Mouse (Mus musculus): Measurements from ENCODE around the gene Evc.

Evc gene

DNA sequence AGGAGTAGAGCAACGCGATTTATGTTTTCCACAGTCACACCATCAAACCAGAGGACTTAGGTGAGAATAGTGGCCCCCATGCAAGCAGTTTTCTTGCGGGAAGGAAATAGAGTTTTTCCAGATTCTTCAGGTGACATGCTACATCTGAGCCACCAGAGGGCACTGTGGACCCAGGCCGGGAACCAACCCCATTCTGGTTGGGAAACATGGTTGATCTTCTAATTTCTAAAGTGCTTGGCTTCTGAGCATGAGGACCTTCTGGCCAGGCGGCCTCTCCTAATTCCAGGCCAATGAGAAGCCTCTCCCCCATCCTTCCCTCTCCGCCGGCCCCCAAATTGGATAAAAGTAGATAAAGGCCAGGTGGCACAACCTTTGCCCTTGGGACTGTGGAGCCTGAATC, 38.3 kb downstream of the Evc start:
- DNase-seq (ENCODE audit: low spot score), result no peak

DNA sequence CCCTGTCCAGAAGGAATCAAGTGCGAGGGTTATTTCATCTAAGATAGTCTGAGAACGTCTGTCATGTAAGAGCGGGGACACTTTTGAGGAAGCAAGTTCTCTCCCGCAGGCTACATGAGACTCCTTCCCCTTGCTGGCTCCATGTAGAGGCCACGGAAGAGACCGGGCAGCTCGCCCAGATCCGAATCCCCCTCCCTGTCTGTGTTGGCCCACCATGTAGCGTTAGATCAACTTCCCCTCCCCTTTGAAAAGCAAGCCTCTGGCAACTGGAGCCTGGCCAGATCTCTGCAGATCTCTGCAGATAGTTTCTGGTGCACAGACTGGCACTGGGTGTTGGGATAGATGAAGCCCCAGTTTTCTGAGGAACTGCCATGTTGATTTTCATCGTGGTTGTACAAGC, 40.0 kb downstream of the Evc start:
- no peak for DNase-seq (ENCODE audit: low spot score)

DNA sequence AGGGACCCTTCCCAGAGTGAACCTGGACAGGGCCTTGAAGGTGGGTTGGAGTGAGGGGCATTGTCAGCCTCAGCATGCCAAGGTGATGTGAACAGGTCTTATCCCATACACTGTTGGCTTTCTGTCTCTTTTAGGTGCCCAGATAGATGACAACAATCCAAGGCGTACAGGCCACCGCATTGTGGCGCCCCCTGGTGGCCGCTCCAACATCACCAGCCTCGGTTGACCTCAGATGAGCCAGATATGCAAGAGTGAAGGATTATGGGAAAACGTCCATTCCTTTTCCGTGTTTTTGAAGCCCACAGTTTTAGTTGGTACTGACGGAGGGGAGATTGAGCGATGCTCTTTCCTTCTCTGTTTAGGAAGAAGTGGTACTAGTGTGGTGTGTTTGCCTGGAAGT, 45.7 kb downstream of the Evc start:
- peak; percentile 11 for DNase-seq (ENCODE audit: low spot score)

DNA sequence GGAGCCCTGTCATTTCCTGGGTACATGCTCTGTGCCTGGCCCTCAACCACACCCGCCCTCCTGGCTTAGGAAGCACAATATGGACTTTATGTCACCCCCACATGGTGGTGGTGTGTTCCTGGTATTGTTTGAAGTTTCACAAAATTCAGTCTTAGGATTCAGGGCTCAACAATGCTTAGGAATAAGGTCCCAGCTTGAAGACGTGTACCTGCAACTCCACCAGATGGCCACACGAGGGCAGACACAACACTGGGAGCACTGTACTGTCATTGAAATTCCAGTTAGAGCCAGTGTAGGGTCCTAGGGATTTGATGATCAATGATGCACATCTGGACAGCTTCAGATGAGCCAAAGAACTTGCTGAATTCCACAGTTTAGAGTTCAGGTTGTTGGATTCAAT, 47.5 kb downstream of the Evc start:
- DNase-seq (ENCODE audit: low spot score), result no peak

DNA sequence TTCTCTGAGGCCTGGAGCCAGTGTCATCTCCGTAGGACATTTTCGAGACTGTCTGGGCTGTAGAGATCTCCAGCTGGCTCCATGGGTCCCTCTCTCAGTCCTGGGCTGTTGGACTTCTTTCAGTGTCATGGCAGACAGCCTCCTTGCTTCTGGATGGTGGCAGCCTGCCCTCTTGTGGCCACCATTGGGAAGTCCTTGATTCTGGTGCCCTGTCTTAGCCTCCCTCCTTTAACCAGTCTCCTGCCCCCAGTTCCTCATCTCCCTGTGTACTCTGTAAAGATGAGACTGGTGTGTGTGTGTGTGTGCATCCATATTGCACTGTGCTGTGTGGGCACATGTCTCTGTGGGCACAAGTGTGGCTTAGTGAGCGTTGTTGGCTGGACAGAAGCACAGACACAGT, 48.3 kb downstream of the Evc start:
- DNase-seq (ENCODE audit: low spot score), result peak; percentile 17

DNA sequence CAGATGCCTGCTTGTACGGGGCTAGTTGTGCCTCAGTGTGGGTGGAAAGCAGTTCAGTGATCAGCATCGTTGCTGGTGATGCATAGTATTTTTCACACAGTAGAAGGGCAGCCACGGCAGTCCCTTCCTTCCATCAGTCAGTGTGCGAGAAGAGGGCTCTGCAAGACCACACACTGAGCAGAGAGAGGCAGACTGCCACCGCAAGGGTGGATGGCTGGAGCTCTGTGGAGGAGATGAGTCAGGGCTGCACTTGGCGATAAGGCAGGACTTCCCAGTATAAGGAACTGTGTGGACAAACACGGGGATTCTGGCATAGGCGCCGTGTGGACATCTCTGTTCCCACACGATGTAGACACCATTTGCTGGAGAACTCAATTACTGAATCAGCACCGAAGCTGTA, 55.7 kb downstream of the Evc start:
- no peak for DNase-seq (ENCODE audit: low spot score)

DNA sequence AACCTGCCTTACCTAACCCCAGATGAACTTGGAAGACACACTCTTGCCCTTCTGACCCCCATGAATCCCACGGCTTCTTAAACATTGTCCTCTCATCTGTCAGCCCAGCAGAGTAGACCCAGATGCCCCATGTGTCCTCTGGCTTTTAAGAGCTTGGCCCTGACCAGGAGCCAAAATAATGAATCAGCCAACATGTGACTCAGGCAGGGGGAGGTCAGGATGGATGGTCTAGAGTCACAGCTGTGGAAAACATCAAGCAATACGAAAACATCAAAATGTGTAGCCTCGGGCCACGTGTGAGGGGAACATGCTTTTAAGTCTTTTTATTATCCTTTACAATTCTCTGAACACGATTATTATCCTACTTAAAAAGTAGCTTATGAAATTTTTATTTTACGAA, 72.9 kb downstream of the Evc start:
- no peak for DNase-seq (ENCODE audit: low spot score)

DNA sequence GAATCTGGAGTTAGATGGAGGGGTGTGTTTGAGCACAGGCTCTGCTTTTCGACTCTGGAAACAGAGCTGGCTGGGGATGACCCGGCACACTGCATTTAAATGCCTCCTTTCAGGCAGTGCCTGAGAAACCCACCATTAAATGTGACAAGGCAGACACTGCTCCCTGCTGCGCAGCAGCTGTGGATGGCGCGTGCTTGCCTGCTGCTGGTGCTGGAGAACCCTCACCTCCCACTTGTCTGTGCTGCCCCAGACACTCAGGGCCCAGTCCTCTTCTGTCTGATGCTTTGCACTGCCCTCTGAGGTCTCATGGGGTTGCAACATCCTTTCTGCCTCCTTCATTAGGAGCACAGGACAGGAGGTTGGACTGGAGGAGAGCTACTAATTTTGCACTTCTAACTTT, 75.0 kb downstream of the Evc start:
- no peak for DNase-seq (ENCODE audit: low spot score)

DNA sequence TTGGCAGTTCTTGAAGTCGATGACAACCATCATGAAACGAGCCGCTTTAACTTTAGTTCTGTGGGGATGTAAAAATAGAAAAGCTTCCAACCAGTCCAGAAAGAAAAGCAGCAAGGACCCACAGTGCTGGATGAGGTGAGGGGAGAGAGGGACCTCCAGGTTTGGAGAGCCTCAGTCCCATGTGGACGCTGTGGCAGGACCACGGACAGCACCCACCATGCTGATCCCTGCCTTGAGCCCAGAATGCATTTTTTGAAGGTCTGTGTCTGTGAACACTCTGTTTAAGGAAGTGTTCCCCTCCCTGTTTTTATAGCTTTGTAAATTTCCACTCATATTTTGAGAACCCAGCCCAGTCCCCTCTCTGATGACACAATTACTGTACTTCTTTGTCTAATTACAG, 79.5 kb downstream of the Evc start:
- DNase-seq (ENCODE audit: low spot score), result no peak

DNA sequence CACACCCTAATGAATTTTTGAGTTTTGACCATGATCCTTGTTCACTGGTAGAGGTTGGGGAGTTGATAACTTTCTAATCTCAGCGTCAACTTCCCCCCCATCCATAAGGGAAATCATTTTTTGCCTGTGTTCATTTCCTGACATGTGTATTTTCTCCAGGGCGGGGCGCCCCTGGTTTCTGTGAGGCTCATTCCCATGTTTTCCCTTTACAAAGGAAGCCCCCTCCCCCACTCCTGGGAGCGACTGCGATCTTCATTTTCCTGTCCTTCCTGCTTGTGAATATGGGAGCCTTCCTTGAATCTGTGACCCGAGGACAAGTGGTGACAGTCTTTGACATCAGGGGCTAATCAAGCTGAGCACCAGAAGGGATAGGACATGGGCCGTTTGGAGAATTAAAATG, 79.9 kb downstream of the Evc start:
- no peak for DNase-seq (ENCODE audit: low spot score)

DNA sequence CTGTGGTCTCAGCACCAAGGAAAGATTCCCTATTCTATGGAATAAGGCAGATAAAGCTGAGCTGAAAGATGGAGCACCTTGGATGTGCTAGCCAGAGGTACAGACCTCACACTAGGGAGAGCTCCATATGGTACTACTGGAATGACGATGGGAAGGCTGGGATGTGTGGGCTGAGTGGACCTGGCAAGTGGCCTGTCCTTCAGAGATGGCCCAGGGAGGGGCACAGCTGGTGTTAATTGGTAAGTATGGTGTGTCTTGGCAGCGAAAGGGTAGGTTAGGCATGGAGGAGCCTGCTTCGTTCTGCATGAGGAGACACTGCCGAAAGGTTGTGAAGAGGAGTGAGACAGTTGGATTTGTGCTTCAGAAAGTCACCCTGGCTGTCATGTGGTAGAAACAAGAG, 82.2 kb downstream of the Evc start:
- no peak for DNase-seq (ENCODE audit: low spot score)

DNA sequence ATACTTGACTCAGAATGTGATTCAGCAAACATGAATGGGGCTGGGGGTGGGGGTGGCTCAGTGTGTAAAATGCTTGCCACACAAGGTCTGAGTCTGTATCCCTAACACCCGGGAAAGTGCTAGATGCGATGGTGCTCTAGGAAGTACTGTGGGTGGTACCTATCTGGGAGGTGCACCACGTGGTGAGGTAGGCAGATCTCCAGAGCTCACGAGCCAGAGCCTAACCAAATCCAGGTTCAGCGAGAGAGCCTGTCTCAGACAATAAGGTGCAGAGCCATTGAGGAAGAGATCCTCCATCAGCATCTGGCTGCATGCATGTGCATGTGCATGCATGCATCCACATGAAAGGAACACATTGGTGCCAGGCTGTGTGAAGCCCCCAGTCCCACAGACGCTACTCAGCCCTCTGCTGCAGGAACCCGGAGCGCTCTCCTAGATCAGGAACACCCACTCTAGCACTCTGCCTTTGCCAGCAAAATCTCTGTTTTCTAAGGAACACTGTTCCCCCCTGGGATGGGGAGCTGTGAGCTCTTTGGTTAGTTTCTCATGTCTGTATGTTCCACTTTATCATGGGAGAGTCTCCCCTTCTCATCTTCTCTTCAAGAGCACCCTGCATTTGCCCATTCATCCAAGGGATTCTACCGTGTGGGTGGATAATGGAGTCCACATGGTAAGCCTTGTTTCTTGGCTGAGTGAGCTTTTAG, 84.4 kb downstream of the Evc start:
- no peak for DNase-seq (ENCODE audit: low spot score)

DNA sequence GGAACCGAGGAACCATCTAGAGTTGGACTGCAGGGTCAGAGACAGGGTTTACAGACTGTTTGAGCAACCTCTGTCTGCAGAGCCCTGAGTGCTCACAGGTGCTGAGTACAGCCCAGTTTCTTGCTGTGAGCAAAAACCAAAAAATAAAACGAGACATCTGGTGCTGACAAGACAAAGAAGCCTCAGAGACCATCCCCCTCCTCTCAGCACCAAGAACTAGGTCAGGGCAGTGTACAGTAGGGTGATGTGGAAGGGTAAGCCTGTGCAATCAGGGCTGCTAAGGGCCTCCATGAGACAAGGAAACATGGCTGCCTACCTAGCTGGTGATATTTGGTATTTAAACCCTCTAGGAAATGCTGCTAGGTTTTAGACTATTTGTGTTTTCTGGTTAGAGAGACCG, 85.1 kb downstream of the Evc start:
- no peak for DNase-seq (ENCODE audit: low spot score)

DNA sequence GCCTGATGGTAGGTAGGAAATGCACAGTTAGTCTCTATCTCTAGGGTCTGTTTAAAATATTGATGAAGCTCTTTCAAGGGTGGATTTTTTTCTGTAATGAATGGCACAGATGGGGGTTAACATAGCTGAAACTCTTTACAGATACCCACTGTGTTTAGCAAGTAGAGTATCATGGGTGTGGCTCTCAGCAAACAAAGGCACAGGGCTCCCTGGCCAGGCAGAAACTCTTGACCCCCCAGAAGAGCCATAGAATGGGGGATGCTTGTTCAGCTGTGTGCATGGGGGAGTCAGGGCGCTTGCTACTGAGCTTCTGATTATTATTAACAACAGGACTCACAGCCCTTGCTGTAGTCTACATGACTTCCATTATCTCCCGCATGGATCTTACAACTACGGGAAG, 87.8 kb downstream of the Evc start:
- no peak for DNase-seq (ENCODE audit: low spot score)

DNA sequence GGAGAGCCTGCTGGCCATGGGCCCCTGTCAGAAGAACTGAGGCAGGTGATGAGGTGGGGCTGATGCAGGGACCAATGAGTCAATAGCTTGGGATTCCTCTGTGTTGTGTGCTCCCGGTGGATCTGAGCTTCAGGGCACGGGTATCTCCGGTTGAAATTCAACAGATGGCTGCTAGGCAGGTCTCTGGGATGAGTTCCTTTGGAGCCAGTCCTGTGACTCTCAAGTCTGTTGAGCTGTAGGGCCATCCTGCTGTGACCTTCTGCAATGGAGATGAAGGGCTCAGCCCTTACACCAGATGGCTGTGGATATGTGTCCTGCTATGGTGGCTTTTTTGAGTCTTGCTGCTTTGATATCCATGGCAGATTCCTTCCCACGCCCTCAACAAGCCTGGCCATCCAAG, 89.2 kb downstream of the Evc start:
- DNase-seq (ENCODE audit: low spot score), result no peak

DNA sequence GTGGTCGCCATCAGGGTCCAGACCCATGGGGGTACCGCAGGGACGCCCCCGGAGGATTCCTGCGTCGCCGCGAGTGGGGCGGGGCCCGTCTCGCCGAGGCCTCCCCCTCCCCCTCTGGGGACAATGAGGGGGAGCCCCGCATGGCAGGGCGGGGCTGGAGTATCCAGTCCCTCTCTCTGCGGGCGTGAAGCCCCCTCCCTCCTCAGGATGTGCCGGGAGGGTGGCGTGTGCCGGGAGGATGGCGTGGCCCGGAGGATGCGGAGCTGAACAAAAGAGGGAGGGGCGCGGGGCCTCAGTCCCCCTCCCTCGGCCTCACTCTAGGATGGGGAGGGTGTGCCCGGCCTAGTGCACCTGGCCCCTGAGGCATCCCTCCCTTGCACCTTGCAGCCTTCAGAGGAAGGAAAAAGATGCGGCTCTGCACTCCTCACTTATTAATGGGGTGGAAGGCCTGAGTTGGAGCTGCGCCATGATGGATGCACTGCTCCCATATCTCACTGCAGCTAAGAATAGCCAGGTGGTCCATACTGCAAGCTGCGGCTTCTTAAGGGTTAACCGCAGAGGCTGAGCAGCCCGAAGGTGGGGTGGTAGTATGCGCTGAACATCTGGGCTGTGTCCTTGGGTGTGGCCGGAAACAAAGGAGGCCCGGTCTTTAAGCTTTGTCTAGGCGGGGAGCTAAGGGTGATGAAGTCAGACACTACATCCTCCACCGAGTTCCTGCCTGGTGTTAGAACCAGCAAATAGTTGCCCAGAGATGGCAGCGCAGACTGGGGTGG, 90.4 kb downstream of the Evc start:
- DNase-seq (ENCODE audit: low spot score), result peak; percentile 31

DNA sequence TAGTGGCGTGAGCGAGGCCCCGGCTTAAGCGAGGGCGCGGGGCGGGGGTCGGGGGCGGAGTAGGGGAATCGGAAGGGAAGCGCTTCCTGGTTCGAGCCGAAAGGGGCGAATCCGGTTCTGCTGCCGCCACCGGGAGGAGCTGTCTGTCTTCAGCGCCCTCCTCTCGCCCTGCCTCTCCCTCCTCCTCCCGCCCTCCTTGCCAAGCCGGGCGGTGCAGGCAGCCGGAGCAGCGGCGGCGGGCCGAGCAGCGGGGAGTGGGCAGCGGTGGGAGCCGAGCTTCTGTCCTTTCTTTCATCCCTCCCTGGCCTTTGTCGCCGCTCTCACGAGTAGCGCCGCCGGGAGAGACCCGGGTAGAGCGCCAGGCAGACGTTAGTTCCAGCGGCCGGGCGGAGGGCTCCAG, 91.0 kb downstream of the Evc start:
- DNase-seq (ENCODE audit: low spot score), result peak; percentile 35

DNA sequence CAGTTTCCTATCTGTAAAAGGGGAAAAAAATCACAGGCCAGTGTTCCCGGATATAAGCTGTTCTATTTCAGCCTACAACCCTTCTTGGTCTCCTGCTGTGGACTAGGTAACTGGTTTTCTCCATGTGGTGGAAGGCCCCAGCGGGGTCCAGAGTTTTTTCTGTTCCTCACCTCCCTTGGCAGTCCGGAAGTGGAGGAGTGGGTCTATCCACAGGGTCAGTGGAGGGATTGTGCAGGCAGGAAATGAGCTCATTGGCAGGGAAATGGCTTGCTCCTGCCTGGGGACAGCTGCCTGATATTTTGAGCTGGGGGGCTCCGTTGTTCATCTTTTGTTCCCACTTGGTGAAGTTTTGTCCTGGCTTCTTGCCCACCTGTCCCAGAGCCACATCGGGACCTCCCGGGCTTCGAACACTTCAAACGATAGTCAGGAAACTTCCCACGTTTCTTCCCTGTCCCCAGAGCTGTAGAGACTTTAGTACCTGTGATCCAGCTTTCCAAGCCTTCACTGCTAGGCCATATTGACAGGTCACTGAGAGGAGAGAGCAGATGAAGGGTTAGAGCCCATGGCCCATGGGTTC, 91.9 kb downstream of the Evc start:
- DNase-seq (ENCODE audit: low spot score), result no peak

DNA sequence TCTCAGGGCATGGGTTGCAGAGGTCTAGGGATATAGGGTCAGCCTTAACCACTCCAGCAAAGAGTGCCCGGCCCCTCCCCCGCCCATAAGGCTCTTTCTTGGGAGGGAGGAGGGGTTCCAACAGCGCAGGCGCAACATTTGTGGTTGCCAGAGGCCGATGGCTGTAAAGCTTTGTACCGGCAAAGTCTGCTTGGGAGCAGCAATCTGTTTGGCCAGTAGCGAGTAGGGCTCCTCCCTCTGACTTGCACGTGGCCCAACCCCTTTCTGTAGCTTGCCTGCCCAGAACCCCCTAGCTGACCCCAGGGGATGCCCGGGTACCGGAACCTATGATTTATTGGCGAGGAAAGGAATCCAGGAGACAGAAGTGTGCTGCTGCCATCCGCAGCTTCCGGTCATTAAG, 92.5 kb downstream of the Evc start:
- DNase-seq (ENCODE audit: low spot score), result no peak

DNA sequence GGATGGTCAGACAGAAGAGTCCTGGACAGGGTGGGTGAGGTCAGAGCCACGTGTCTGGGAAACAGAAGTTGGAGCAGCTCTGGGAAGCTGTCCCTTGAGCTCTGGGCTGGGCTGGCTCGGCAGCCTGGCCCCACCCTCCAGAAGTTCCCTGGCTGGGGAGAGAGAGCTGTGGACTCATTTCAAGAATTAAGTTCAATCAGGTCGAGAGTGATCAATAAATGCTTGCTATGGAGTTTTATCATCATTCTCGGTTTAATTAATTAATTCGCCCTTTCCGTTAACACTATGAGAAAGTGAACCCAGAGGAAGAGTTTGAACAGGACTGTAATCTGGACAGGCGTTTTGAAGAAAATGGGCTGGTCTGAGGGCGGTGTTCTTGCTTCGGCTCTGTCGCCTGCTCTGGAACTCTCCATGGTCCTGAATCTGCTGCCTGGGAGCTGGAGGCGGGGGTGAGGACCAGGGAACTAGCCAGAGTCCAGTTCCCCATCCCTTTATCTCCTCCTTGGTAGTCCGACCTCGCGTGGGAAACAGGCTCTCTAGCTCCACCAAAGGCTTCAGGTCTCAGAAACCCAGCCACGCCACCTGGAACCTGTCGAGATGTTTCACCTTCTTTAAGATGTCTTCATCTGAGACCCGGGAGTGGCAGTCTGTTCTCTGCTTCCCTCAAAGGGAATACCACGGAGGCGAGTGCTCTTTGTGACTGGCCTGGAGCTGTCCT, 93.4 kb downstream of the Evc start:
- DNase-seq (ENCODE audit: low spot score), result peak; percentile 16

DNA sequence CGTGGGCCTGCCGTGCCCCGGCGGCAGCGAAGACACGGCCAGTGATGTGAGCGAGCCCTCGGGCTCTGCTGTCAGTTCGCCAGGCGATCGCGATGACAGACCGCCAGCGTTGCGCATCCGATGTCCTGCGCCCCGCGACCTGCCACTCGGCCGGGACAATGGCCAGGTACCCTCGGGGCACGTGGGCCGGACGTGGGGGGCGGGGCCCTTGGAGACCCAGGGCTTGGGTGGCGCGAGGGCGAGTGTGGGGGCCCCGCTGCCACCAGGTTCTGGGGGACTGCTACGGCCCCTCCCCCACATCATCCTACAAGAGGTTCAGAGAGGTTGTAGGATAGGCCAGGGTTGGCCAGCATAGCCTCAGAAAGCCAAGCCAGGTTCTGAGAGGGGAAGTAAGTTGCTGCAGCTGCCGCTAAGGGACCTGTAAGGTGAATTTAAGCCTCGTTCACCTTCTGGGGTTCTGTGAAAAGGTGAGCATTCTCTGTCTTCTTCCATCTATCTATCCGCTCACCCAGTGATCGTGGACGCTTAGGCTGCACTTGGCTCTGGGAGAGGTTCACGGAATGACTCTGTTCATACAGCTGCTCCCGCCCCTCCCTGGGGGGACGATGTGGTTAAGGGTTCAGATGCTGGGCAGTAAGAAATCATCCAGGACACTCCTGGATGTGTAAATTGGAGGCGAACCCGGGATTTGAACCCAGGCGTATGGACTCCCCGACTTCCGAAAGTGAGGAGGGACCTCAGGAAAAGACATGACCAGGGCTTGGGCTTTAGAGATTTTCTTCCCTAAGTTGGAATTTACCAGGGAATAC, 94.1 kb downstream of the Evc start:
- DNase-seq (ENCODE audit: low spot score), result no peak

DNA sequence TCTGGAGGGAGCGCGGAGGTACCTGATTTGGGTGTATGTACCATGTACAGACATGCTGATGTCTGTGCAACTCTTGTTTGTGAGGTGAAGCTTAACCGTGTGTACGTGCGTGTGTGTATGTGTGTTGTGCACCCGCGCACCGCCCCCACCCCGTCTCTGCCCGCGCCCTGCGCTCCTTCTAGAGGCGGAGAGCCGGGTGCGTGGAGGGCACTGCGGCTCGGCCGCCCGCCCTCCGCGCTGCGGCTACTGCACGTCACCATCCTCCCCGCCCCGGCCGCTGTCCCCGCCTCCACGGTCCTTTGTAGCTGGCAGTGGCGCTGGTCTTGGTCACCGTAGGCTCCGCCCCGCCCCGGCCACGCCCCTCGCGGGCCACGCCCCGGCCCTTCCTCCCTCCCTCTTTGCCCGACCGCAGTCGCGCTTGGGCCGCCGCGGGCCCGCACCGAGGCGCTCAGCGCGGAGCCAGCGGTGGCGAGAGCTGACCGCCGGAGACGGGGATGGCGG, 95.0 kb downstream of the Evc start, which contains the start of gene Crmp1:
TSS of gene Crmp1 (plus strand) at position 290 of the 501 bp plus-strand sequence.
- no peak for DNase-seq (ENCODE audit: low spot score)
